Mouse (Mus musculus) cerebellum, adult 8-10 months (tissue): Measurements from ENCODE around the gene Gli1.

ENCODE experiments used
- DNase-seq: peaks from one replicate; pipeline ENCODE4 v3.0.0; 2022

Gene Gli1

DNA sequence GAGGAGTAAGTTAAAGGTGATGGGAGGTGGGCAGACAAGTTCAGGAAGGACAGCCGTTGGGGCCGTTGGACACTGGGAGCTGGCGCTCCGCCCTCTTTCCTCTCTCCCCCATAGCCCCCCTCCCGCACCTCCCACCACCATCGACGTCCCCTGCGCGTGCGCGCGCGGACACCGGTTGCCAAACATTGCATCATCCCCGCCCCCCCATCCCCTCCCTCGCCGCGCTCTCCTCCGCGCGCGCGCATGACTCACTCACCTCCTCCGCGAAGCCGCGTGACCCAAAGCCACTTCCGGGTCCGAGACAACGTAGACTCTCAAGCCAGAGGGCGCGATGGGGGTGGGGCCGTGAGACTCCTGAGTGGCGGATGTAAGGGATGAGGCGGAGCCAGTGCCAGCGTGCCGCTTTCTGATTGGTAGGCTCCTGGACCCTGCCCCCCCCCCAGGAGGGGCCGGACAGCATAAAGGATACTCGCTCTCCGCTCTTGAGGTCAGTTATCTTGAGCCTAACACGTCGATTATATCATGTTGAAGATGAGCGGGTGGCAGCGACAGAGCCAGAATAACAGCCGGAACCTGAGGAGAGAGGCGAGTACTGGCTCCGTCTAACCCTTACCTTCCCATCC lies 51.4 kb downstream of the Gli1 start:
- DNase-seq = peak; percentile 100

DNA sequence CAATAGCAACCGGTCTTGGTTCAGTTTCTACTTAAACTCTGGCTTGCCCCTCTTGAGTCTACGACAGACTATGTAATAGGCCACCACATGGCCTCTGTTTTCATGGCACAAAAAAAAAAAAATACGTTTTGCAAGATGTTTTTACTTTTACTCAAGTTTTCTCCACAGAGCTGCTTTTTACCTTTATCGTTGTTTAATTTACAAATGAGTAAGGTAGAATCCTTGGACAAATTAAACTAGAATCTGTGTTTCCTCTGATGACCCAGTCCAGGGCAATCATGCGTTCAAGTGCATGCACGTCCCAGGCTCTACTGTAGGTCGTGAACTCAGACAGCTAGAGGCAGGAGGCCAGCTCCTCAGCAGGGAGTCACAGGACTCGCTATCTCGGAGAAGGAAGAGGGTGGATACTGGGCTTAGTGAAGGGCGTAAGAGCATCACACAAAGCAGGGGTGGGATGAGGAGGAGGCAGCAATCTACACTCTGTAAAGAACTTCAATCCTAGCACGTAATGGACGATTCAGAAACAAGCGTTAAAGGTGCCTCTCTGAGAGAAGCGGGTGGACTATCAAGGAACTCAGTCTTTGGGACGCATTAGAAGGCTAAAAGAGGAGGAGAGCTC lies 52.1 kb downstream of the Gli1 start:
- DNase-seq = peak; percentile 80

- DNase-seq = peak; percentile 87
Measured at GRCm38 (mm10) chr10:127288800-127289572, 52.8 kb downstream of the Gli1 start, which contains the start of gene Mbd6. Mbd6 (minus strand) TSS chr10:127289018.

GRCm38 (mm10) chr10:127288328-127288799 lies 53.4 kb downstream of the Gli1 start:
- no peak for DNase-seq

GRCm38 (mm10) chr10:127287936-127288293 lies 53.9 kb downstream of the Gli1 start:
- DNase-seq = no peak

- no peak for DNase-seq
Measured at GRCm38 (mm10) chr10:127287271-127287935, 54.4 kb downstream of the Gli1 start.

GRCm38 (mm10) chr10:127286730-127287129 lies 55.0 kb downstream of the Gli1 start:
- no peak for DNase-seq

DNA sequence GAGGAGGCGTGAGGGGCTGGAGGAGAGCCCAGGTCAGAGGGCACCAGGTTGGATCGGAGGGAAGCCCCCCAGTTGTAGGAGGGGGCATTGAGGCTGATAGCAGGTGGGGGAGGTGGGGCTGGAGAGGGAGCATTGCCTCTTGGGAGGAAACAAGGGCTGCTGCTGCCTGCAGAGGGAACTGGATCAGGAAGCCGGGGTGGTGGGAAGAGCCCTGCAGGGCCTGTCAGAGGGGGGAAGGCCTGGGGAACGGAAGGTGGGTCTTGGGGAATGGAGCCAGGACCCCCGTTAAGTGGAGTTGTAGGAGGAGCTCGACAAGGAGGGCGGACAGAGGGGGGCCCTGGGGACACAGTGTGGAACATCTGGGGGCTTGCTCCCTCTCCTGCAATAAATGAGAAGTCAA lies 55.6 kb downstream of the Gli1 start:
- no peak for DNase-seq

DNA sequence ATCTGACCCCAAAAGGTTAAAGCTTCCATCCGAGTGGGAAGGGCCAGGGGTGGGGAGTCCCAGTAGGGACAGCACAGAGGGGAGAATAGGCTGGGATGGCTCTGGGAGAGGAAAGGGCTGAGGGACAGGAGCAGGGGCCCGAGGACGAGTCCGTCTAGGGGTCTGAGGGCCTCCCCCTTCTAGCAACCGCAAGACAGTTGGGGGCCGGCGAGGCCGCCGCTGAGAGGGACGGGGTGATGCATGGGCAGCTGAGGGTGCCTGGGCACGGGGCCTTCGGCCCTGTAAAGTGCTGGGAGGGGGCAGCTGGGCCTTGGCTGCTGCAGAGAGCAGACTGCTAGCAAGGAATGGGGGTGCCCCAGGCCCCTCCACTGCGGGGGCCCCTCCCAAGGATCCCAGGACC lies 56.1 kb downstream of the Gli1 start:
- no peak for DNase-seq

GRCm38 (mm10) chr10:127284724-127285500 lies 56.9 kb downstream of the Gli1 start:
- DNase-seq = no peak

DNA sequence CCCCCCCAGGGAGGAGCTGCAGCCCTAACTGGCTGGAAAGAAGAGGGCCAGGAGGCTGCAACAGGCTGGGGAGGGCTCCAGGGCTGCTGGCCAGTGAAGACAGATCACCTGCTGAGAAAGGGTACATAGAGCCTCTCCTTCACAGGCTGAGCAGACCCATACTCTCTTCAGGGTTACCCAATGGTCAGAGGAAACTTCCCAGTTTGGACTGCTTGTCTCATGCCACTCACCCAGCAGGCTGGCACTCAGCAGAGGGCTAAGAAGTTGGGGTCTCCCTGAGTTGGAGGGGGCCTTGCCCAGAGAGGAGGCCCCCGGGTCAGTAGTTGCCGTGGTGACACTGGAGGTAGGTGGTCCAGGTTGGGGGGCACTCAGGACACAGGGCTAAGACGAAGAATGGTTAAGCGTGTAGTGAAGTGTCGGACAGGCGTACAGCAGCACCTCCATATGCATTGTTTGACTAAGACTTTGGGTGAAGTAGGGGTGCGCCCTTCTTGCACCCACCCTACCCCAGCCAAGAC lies 57.6 kb downstream of the Gli1 start:
- DNase-seq = no peak

GRCm38 (mm10) chr10:127282620-127283215 lies 59.1 kb downstream of the Gli1 start:
- no peak for DNase-seq

- DNase-seq = no peak
Measured at GRCm38 (mm10) chr10:127281316-127281715, 60.5 kb downstream of the Gli1 start.
